Mouse (Mus musculus): Measurements from ENCODE around the gene B3gat3. TPM values are rescaled to one million over a fixed set of nuclear protein-coding genes. Genes with fewer than 3 reads are reported as not detected.

The B3gat3 gene
- polyA plus RNA-seq, 1 experiment from 2014 or later = 20.2 TPM

GRCm38 (mm10) chr19:8954171-8954570 is 34.0 kb downstream of the B3gat3 start:
- Histone ChIP-seq H3K27ac (ENCODE audit: low read depth) (peak overlapping the region; percentile 79), H3K27me3 (ENCODE audit: insufficient read depth, low read length) (no peaks in the 10 kb centered on the region), H3K4me2 (ENCODE audit: low read depth, low read length) (peak overlapping the region; percentile 89), H3K36me3 (replicated peaks; ENCODE audit: insufficient read depth, low read length) (peaks cover 51% of the 10 kb centered on the region), H3K4me3 (ENCODE audit: low read depth, low read length) (peak overlapping the region; percentile 82), H3K9me3 (ENCODE audit: low read length) (no peaks in the 10 kb centered on the region), H3K4me1 (ENCODE audit: insufficient read depth) (peaks cover 17% of the 10 kb centered on the region), H3K9ac (replicated peaks) (peak overlapping the region; percentile 78)
- no peak for TF ChIP-seq CTCF (IDR thresholded peaks at IDR 0.05; ENCODE audit: low read depth)
- no peak for TF ChIP-seq EP300 (IDR thresholded peaks at IDR 0.05; ENCODE audit: low read depth)
- 3% methylated on average over 9 of the region's 9 CpGs for WGBS (ENCODE audit: insufficient replicate concordance)
- DNase-seq = no peak
- no peak for ATAC-seq

GRCm38 (mm10) chr19:8962256-8962655 is 42.1 kb downstream of the B3gat3 start:
- DNase-seq (no peak), ATAC-seq (no peak)
- no peak overlapping the region for H3K4me3 ChIP-seq (ENCODE audit: low read depth, low read length)
- H3K9ac ChIP-seq (replicated peaks) = no peak overlapping the region
- WGBS (ENCODE audit: insufficient replicate concordance) = 67% methylated on average over 2 of the region's 2 CpGs
- peaks cover 6% of the 10 kb centered on the region for H3K4me1 ChIP-seq (ENCODE audit: insufficient read depth)
- H3K36me3 ChIP-seq (replicated peaks; ENCODE audit: insufficient read depth, low read length) = peaks cover 60% of the 10 kb centered on the region
- TF ChIP-seq CTCF (IDR thresholded peaks at IDR 0.05; ENCODE audit: low read depth) = no peak
- no peak overlapping the region for H3K27ac ChIP-seq (ENCODE audit: low read depth)
- no peaks in the 10 kb centered on the region for H3K27me3 ChIP-seq (ENCODE audit: insufficient read depth, low read length)
- H3K9me3 ChIP-seq (ENCODE audit: low read length) = no peaks in the 10 kb centered on the region
- H3K4me2 ChIP-seq (ENCODE audit: low read depth, low read length) = no peak overlapping the region

DNA sequence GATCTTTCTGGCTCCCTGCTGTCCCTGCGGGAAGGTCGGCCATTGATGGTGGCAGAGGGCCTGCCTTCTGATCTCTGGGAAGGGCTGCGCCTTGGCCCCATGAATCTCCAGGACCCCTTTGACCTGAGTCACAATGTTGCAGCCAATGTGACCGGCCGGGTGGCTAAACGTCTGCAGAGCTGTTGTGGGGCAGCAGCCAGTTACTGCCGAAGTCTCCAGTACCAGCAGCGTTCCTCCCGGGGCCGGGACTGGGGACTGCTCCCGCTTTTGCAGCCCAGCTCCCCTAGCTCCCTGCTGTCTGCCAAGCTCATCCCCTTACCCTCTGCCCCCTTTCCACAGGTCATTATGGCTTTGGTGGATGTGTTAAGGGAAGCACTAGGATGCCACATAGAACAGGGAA is 44.9 kb downstream of the B3gat3 start:
- H3K9me3 ChIP-seq (ENCODE audit: low read length) = no peaks in the 10 kb centered on the region
- H3K36me3 ChIP-seq (replicated peaks; ENCODE audit: insufficient read depth, low read length) = peaks cover 55% of the 10 kb centered on the region
- no peaks in the 10 kb centered on the region for H3K27me3 ChIP-seq (ENCODE audit: insufficient read depth, low read length)
- DNase-seq (no peak), ATAC-seq (no peak)
- H3K9ac ChIP-seq (replicated peaks) = peak overlapping the region; percentile 32
- no peak overlapping the region for H3K4me2 ChIP-seq (ENCODE audit: low read depth, low read length)
- WGBS (ENCODE audit: insufficient replicate concordance) = 89% methylated on average over 11 of the region's 11 CpGs
- peaks cover 18% of the 10 kb centered on the region for H3K4me1 ChIP-seq (ENCODE audit: insufficient read depth)
- no peak overlapping the region for H3K4me3 ChIP-seq (ENCODE audit: low read depth, low read length)
- TF ChIP-seq EP300 (IDR thresholded peaks at IDR 0.05; ENCODE audit: low read depth) (no peak), CTCF (IDR thresholded peaks at IDR 0.05; ENCODE audit: low read depth) (no peak)
- peak overlapping the region; percentile 96; the same call in 1 of the 2 replicates for H3K27ac ChIP-seq (ENCODE audit: low read depth)

- peak overlapping the region; percentile 74 for H3K4me2 ChIP-seq (ENCODE audit: low read depth, low read length)
- H3K36me3 ChIP-seq (replicated peaks; ENCODE audit: insufficient read depth, low read length) = peaks cover 62% of the 10 kb centered on the region
- H3K27ac ChIP-seq (ENCODE audit: low read depth) = peak overlapping the region; percentile 96
- DNase-seq (no peak), ATAC-seq (no peak)
- peaks cover 18% of the 10 kb centered on the region for H3K4me1 ChIP-seq (ENCODE audit: insufficient read depth)
- peak overlapping the region; percentile 74 for H3K9ac ChIP-seq (replicated peaks)
- WGBS (ENCODE audit: insufficient replicate concordance) = 61% methylated on average over 8 of the region's 8 CpGs
- no peaks in the 10 kb centered on the region for H3K9me3 ChIP-seq (ENCODE audit: low read length)
- H3K4me3 ChIP-seq (ENCODE audit: low read depth, low read length) = peak overlapping the region; percentile 62
- no peaks in the 10 kb centered on the region for H3K27me3 ChIP-seq (ENCODE audit: insufficient read depth, low read length)
- TF ChIP-seq CTCF (IDR thresholded peaks at IDR 0.05; ENCODE audit: low read depth) (no peak), EP300 (IDR thresholded peaks at IDR 0.05; ENCODE audit: low read depth) (no peak)
These were observed 45.6 kb downstream of the B3gat3 start for GRCm38 (mm10) chr19:8965771-8966170.

DNA sequence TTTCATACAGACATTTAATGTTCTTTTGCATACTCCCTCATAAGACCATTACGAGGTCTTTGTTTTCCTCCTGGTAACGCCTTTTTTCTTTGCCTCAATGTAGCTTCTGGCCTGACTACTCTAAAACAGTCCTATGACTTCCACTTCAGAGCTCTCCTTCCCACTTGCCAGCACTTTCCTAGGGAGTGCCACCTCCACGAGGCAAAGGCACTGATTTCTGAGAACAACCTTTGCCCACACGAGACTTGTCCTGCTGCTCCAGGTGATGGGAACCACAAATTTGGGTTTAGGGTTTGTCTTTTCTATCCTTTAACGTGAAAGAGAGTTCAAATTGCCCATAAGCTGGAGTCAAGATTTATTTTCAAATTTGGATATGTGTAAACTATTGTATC is 46.0 kb downstream of the B3gat3 start:
- peak overlapping the region; percentile 96 for H3K27ac ChIP-seq (ENCODE audit: low read depth)
- ATAC-seq (no peak), DNase-seq (no peak)
- peak overlapping the region; percentile 74 for H3K9ac ChIP-seq (replicated peaks)
- H3K4me3 ChIP-seq (ENCODE audit: low read depth, low read length) = peak overlapping the region; percentile 62
- peak overlapping the region; percentile 74 for H3K4me2 ChIP-seq (ENCODE audit: low read depth, low read length)
- peaks cover 65% of the 10 kb centered on the region for H3K36me3 ChIP-seq (replicated peaks; ENCODE audit: insufficient read depth, low read length)
- no peak for TF ChIP-seq EP300 (IDR thresholded peaks at IDR 0.05; ENCODE audit: low read depth)
- no peak for TF ChIP-seq CTCF (IDR thresholded peaks at IDR 0.05; ENCODE audit: low read depth)
- WGBS (ENCODE audit: insufficient replicate concordance) = 31% methylated on average over 5 of the region's 5 CpGs
- H3K4me1 ChIP-seq (ENCODE audit: insufficient read depth) = peaks cover 18% of the 10 kb centered on the region
- no peaks in the 10 kb centered on the region for H3K9me3 ChIP-seq (ENCODE audit: low read length)
- no peaks in the 10 kb centered on the region for H3K27me3 ChIP-seq (ENCODE audit: insufficient read depth, low read length)

DNA sequence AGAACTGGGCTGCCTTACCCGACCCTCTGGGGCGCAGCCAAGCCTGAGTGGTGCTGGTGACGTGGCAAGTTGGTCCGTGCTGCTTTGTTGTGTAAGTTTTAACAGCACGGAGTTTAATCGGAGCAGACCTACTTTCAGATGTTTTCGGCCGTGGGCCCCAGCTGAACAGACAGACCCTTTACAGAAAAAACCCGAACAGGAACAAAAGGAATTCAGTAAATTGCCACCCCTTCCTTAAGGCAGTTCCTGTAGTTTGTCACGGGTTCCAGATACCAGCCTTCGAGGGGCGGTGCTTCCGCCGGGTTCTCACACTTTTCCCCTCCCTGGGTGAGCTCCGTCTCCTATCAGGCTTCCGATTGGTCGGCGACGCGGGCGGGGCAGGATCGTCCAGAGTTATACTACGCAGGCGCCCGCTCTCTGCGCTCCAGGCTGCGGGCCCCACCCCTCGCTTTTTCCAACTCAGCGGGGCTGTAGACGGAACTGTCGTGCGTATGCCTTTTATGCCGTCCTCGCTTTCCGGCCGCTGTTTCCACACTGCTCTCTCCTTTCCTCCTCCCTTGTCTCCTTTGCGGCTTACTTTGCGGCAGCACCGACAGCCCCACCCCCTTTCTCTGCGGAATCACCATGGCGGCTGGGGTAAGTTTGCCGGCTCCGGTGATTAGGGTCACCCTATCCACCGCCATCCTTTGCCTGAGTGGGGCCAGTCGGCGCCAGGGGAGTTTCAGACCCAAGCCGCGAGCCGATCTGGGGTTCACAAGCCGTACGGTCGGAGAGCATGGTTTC is 46.6 kb downstream of the B3gat3 start, which contains the start of gene Eef1g:
Gene Eef1g (plus strand): TSS at position 452 of the 783 bp plus-strand sequence.
- no peaks in the 10 kb centered on the region for H3K27me3 ChIP-seq (ENCODE audit: insufficient read depth, low read length)
- H3K4me2 ChIP-seq (ENCODE audit: low read depth, low read length) = peak within 1 kb of the TSS; percentile 90
- peak; percentile 75 for TF ChIP-seq EP300 (IDR thresholded peaks at IDR 0.05; ENCODE audit: low read depth)
- TF ChIP-seq CTCF (IDR thresholded peaks at IDR 0.05; ENCODE audit: low read depth) = no peak
- peak within 1 kb of the TSS; percentile 96 for H3K27ac ChIP-seq (ENCODE audit: low read depth)
- H3K4me1 ChIP-seq (ENCODE audit: insufficient read depth) = peaks cover 18% of the 10 kb centered on the region
- peak within 1 kb of the TSS; percentile 62 for H3K4me3 ChIP-seq (ENCODE audit: low read depth, low read length)
- peak within 1 kb of the TSS; percentile 81 for H3K9ac ChIP-seq (replicated peaks)
- peaks cover 65% of the 10 kb centered on the region for H3K36me3 ChIP-seq (replicated peaks; ENCODE audit: insufficient read depth, low read length)
- WGBS (ENCODE audit: insufficient replicate concordance) = under 1% methylated on average over 52 of the region's 52 CpGs
- H3K9me3 ChIP-seq (ENCODE audit: low read length) = no peaks in the 10 kb centered on the region
- DNase-seq (peak; percentile 99), ATAC-seq (peak; percentile 99)

Measured in liver, postnatal 0 days (tissue).